Comparison of ENCODE assay signal across 25 mouse cellular contexts in the genomic region with DNA sequence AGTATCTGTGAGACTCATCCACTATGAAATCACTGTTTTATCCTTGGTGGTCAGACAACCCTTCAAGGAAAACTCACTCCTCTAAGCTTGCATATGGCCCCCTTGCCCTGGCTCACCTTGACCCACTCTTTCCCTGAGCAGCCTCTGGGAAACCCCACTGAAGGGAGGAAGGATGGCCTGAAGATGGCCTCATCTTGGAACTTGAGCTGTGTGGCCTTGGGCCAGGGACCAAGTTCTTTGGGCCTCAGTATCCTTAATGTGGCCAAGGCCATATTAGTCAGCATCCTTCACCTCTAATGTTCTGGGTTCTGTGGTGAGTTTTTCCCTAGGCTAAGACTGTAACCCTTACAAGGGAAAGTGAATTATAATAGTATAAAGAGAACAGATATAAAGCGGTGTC. TPM values are rescaled to one million over a fixed set of nuclear protein-coding genes. Genes with fewer than 3 reads are reported as not detected.
DNase-seq lines count a peak whose midpoint lies in the region; TF ChIP-seq lines count a peak whose summit lies in the region.
"Had no signal": no experiment of that assay in that cellular context is flagged by ENCODE, and none has a peak within 500 bp of the region (broad histone marks: within the 10 kb centered on the region; RNA-seq: fewer than 3 reads in every experiment).

No protein-coding gene starts in this region.

- no peak overlapping the region for H3K4me3 ChIP-seq in kidney, adult 2 months (ENCODE audit: insufficient read depth, low read depth, low read length)
- H3K4me3 ChIP-seq: forebrain, embryonic 10.5 days; forebrain, embryonic 13.5 days; heart, embryonic 12.5 days; heart, embryonic 15.5 days; hindbrain, embryonic 10.5 days; hindbrain, embryonic 13.5 days; intestine, embryonic 15.5 days had no signal

- H3K36me3 ChIP-seq in kidney, adult 2 months (ENCODE audit: control insufficient read depth, insufficient read depth, low read length) = no peaks in the 10 kb centered on the region
- H3K36me3 ChIP-seq: forebrain, embryonic 10.5 days; G1E; heart, embryonic 12.5 days; heart, embryonic 15.5 days; hindbrain, embryonic 10.5 days; hindbrain, embryonic 13.5 days; intestine, embryonic 15.5 days had no signal

- no peak for TF ChIP-seq POLR2A in kidney, adult 2 months (IDR thresholded peaks at IDR 0.05; ENCODE audit: low read depth, low read length)

- H3K27ac ChIP-seq in kidney, adult 2 months (ENCODE audit: insufficient read depth, low read depth, low read length) = no peak overlapping the region
- H3K27ac ChIP-seq: forebrain, embryonic 10.5 days; forebrain, embryonic 13.5 days; heart, embryonic 15.5 days; hindbrain, embryonic 10.5 days; hindbrain, embryonic 13.5 days; intestine, embryonic 15.5 days had no signal

- DNase-seq in kidney, adult 2 months = peak; percentile 15
- DNase-seq in kidney, adult 11 months = no peak
- peak; percentile 9 for DNase-seq in ovary, adult 18-20 months (ENCODE audit: low spot score)
- DNase-seq in ovary, postnatal 36 days (ENCODE audit: low spot score) = no peak
- peak; percentile 36 for DNase-seq in adrenal gland, postnatal 10 days
- peak; percentile 68 to 79 for DNase-seq in adrenal gland, postnatal 36 days
- no peak for DNase-seq in spleen, postnatal 14 days (ENCODE audit: low spot score in 2 of 2)
- DNase-seq in gastrocnemius, postnatal 4 days (ENCODE audit: low spot score in 2 of 2) = no peak
- DNase-seq: B cell, adult 2 months; cerebellum, adult 18-20 months; cerebellum, postnatal 14 days; gastrocnemius, postnatal 10 days; gastrocnemius, postnatal 36 days; heart, adult 11 months; heart, postnatal 10 days; heart, postnatal 36 days had no signal

- 81% methylated on average over 1 of the region's 1 CpGs for WGBS in kidney, adult 2 months

- H3K4me1 ChIP-seq in kidney, adult 2 months (ENCODE audit: control insufficient read depth, insufficient read depth, low read length) = no peaks in the 10 kb centered on the region

- no peaks in the 10 kb centered on the region for H3K27me3 ChIP-seq in kidney, adult 2 months (replicated peaks; ENCODE audit: control insufficient read depth, insufficient read depth, low read length)
- H3K27me3 ChIP-seq: CH12.LX; intestine, embryonic 15.5 days had no signal

- TF ChIP-seq CTCF in kidney, adult 2 months (conservative IDR thresholded peaks at IDR 0.05; ENCODE audit: insufficient read depth, insufficient read length, low read depth, low read length) = no peak

RNA-seq across cellular contexts. Expression of gene Rora, which starts 45.8 kb away (rescaled TPM):
- 15.5 and 18.2 TPM in 2 replicates for polyA plus RNA-seq in kidney, adult 2 months (2012; rRNA removed)
- 10 to 100 TPM; 44.1 to 60.6 TPM for total RNA-seq in adrenal gland, postnatal 10 days (2021)
- total RNA-seq in adrenal gland, postnatal 36 days (2021) = 100 to 1,000 TPM in 1 of 2 experiments, 10 to 100 TPM in 1; 56.5 to 109 TPM
- 10 to 100 TPM; 43.6 to 48.9 TPM for total RNA-seq in gastrocnemius, postnatal 4 days (2021)
- polyA plus RNA-seq: G1E had no signal

Comparison
In these comparisons a context has a peak if more than half of its experiments do, and no peak if none do; other contexts are left out.
1. DNase-seq: peak in kidney, adult 2 months (single experiment), ovary, adult 18-20 months (single experiment), adrenal gland, postnatal 10 days (single experiment) and adrenal gland, postnatal 36 days (2 of 2); none in kidney, adult 11 months (single experiment), ovary, postnatal 36 days (single experiment), spleen, postnatal 14 days (0 of 2) and gastrocnemius, postnatal 4 days (0 of 2).